Mouse (Mus musculus) thymus, adult 2 months (tissue): ENCODE data around the gene Carnmt1. TPM values are rescaled to one million over a fixed set of nuclear protein-coding genes. Genes with fewer than 3 reads are reported as not detected.

Experiments
- DNase-seq: peaks from one replicate; pipeline ENCODE4 v3.0.0; 2021
- H3K27ac ChIP-seq: fragments of 200-500 bp; 2 replicates; pipeline ENCODE4 v1.5.1; 2012; ENCODE audit warnings: low read length, control low read depth; ENCODE audit not compliant: control insufficient read depth, insufficient read depth
- H3K27me3 ChIP-seq: fragments of 200-500 bp; 2 replicates; pipeline ENCODE4 v1.6.1; 2012; ENCODE audit warnings: mild to moderate bottlenecking, low read length, moderate library complexity, mixed read lengths; ENCODE audit not compliant: control insufficient read depth, insufficient read depth
- H3K36me3 ChIP-seq: fragments of 200-500 bp; 2 replicates; pipeline ENCODE4 v1.6.1; 2012; ENCODE audit warnings: mild to moderate bottlenecking, low read length, moderate library complexity; ENCODE audit not compliant: control insufficient read depth, insufficient read depth
- H3K4me1 ChIP-seq: fragments of 200-500 bp; replicated peaks from 2 replicates; pipeline ENCODE4 v1.6.1; 2012; ENCODE audit warnings: low read length; ENCODE audit not compliant: control insufficient read depth, insufficient read depth
- H3K4me3 ChIP-seq: fragments of 200-500 bp; 2 replicates; pipeline ENCODE4 v1.5.1; 2012; ENCODE audit warnings: mild to moderate bottlenecking, low read length, control low read depth, moderate library complexity; ENCODE audit not compliant: control insufficient read depth, insufficient read depth
- CTCF ChIP-seq: fragments of 200-500 bp; IDR thresholded peaks from 2 replicates; pipeline ENCODE4 v1.5.1; 2012; ENCODE audit warnings: mild to moderate bottlenecking, control low read depth, low read length, moderate library complexity, borderline replicate concordance; ENCODE audit not compliant: control insufficient read depth, poor library complexity, insufficient read depth; ENCODE audit errors: extremely low read depth
- POLR2A ChIP-seq: fragments of 200-500 bp; IDR thresholded peaks from 2 replicates; pipeline ENCODE4 v1.6.1; 2012; ENCODE audit warnings: mild to moderate bottlenecking, low read length, control low read depth, moderate library complexity; ENCODE audit not compliant: control insufficient read depth, poor library complexity, insufficient read depth; ENCODE audit errors: extremely low read depth
- WGBS: fragments of 180-500 bp; shearing (Covaris S2); methylation state at CpG from one replicate; pipeline ENCODE4 v1.1.7; 2018; 5-methylcytosine and 5-hydroxymethylcytosine counted together
- polyA plus RNA-seq: library from polyadenylated mRNA; depleted of rRNA; stranded (reverse); fragments of >200 nt; gene quantifications from 2 replicates; pipeline ENCODE4 v1.2.3, GENCODE M21; 2012

Carnmt1 gene
- polyA plus RNA-seq, 1 experiment: 6.6 TPM

- DNase-seq: no peak
- H3K4me3 ChIP-seq: no peak overlapping the region
- 95% methylated on average over 4 of the region's 4 CpGs for WGBS
- no peaks in the 10 kb centered on the region for H3K27me3 ChIP-seq
- no peak for TF ChIP-seq POLR2A
- no peak for TF ChIP-seq CTCF
- H3K36me3 ChIP-seq: no peaks in the 10 kb centered on the region
- H3K27ac ChIP-seq: no peak overlapping the region
- H3K4me1 ChIP-seq: peaks cover 3% of the 10 kb centered on the region; the same call in 1 of the 2 replicates
Measured at GRCm38 (mm10) chr19:18652592-18652991, 18.0 kb upstream of the Carnmt1 start.

DNA sequence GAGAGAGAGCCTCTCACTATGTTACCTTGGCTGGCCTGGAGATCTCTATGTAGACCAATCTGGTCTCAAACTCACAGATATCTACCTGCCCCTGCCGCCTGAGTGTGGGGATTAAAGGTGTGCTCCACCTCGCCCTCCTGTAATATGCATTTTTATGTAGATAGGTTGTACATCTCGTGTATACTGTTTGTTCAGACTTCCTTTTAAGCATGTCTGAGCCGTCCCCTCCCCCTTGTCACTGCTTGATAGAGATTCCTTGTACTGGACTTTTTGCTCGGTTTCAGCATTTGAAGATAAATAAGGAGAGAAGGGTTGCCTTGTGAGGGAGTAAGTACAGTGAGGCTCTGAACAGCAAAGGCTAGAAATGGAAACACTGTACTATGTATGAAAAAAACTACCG lies 17.5 kb upstream of the Carnmt1 start:
- 93% methylated on average over 6 of the region's 6 CpGs for WGBS
- TF ChIP-seq CTCF (no peak), POLR2A (no peak)
- Histone ChIP-seq H3K27ac (no peak overlapping the region), H3K36me3 (no peaks in the 10 kb centered on the region), H3K4me1 (peaks cover 3% of the 10 kb centered on the region; the same call in 1 of the 2 replicates), H3K4me3 (no peak overlapping the region), H3K27me3 (no peaks in the 10 kb centered on the region)
- DNase-seq: no peak

DNA sequence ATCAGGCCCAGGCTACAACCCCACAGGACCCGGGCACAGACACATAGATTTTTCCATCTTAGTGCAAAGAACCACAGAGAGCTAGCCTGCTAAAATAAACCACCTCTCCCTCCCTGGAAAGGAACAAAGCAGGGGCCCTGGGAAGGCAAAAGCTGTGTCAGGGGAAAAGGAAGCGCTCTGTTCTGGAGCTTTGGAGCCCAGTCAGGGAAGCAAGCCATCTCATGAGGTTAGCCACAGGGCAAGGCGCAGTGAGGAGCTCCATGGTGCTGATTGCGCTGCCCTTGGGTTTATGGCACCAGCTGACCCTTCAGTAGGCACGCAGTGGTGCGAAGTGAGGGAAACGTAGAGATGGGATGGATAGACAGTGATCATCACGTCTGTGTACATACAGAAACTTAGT lies 16.2 kb upstream of the Carnmt1 start:
- WGBS: 93% methylated on average over 8 of the region's 8 CpGs
- no peak for DNase-seq
- Histone ChIP-seq H3K27ac (no peak overlapping the region), H3K4me3 (no peak overlapping the region), H3K27me3 (no peaks in the 10 kb centered on the region), H3K36me3 (no peaks in the 10 kb centered on the region), H3K4me1 (peaks cover 3% of the 10 kb centered on the region; the same call in 1 of the 2 replicates)
- TF ChIP-seq CTCF (no peak), POLR2A (no peak)

- H3K4me3 ChIP-seq: no peak overlapping the region
- no peak overlapping the region for H3K27ac ChIP-seq
- no peaks in the 10 kb centered on the region for H3K36me3 ChIP-seq
- DNase-seq: no peak
- no peaks in the 10 kb centered on the region for H3K27me3 ChIP-seq
- 68% methylated on average over 5 of the region's 5 CpGs for WGBS
- TF ChIP-seq POLR2A (no peak), CTCF (no peak)
- H3K4me1 ChIP-seq: peaks cover 3% of the 10 kb centered on the region; the same call in 1 of the 2 replicates
Measured at GRCm38 (mm10) chr19:18654984-18655383, 15.6 kb upstream of the Carnmt1 start.

DNA sequence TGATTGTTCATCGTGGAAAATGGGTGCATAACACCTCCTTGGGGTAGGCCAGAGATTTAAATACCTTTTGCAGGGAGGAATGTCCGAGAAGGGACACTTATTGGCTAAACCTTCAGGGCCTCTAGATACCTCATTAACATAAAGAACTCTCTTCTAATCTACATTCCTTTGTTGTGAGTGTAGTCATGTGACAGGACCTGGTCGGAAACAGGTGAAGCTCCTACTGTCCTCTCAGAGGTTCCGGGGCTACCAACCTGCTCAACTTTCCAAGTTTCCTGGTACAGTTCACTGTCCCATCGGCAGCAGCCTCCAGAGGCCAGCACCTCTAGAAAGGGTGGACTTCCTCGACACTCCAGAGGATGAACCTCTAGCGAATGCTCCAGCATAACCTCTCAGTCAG lies 14.6 kb upstream of the Carnmt1 start:
- TF ChIP-seq POLR2A (no peak), CTCF (no peak)
- no peak overlapping the region for H3K27ac ChIP-seq
- H3K36me3 ChIP-seq: no peaks in the 10 kb centered on the region
- H3K27me3 ChIP-seq: no peaks in the 10 kb centered on the region
- no peak overlapping the region for H3K4me3 ChIP-seq
- H3K4me1 ChIP-seq: peaks cover 3% of the 10 kb centered on the region; the same call in 1 of the 2 replicates
- DNase-seq: no peak
- 96% methylated on average over 7 of the region's 7 CpGs for WGBS

DNA sequence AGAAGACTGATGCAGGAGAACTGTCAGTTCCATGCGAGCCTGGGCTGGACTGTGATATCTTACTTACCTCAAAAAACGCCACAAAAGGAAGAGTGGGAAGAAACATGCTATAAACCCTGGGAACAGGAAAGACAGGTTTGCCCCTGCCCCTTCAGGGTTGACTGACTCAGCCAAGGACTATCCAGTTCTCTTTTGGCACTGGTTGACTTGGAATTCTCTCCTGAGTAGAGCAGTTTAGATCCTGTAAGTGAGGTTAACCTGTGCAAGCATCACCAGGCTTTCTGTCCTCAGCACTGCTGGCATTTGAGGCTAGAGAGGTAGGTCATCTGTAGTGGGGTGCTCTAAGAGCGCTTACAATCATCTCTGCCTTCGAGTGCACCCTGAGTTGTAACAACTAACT lies 12.1 kb upstream of the Carnmt1 start:
- Histone ChIP-seq H3K4me3 (no peak overlapping the region), H3K27ac (no peak overlapping the region), H3K4me1 (peaks cover 3% of the 10 kb centered on the region; the same call in 1 of the 2 replicates), H3K27me3 (no peaks in the 10 kb centered on the region), H3K36me3 (no peaks in the 10 kb centered on the region)
- 84% methylated on average over 4 of the region's 4 CpGs for WGBS
- TF ChIP-seq POLR2A (no peak), CTCF (no peak)
- DNase-seq: no peak

GRCm38 (mm10) chr19:18659349-18659748 lies 11.2 kb upstream of the Carnmt1 start:
- Histone ChIP-seq H3K4me1 (peaks cover 2% of the 10 kb centered on the region; the same call in 1 of the 2 replicates), H3K27me3 (no peaks in the 10 kb centered on the region), H3K4me3 (no peak overlapping the region), H3K36me3 (no peaks in the 10 kb centered on the region), H3K27ac (no peak overlapping the region)
- DNase-seq: no peak
- 71% methylated on average over 1 of the region's 1 CpGs for WGBS
- TF ChIP-seq CTCF (no peak), POLR2A (no peak)

- H3K36me3 ChIP-seq: no peaks in the 10 kb centered on the region
- H3K27me3 ChIP-seq: no peaks in the 10 kb centered on the region
- no peaks in the 10 kb centered on the region for H3K4me1 ChIP-seq
- WGBS: 90% methylated on average over 3 of the region's 3 CpGs
- no peak overlapping the region for H3K27ac ChIP-seq
- no peak overlapping the region for H3K4me3 ChIP-seq
- TF ChIP-seq POLR2A (no peak), CTCF (no peak)
- DNase-seq: no peak
Measured at GRCm38 (mm10) chr19:18660466-18660865, 10.1 kb upstream of the Carnmt1 start.
